Mouse (Mus musculus) kidney, adult 2 months (tissue): ENCODE results near the gene Ror1.

Source experiments
- CTCF ChIP-seq: fragments of 200-500 bp; conservative IDR thresholded peaks from 2 replicates; pipeline ENCODE4 v1.5.1; 2011; ENCODE audit warnings: low read depth, mild to moderate bottlenecking, control low read depth, low read length, moderate library complexity, mixed read lengths; ENCODE audit not compliant: insufficient read depth, insufficient read length
- POLR2A ChIP-seq: fragments of 200-500 bp; IDR thresholded peaks from one replicate; pipeline ENCODE4 v1.6.1; 2011; ENCODE audit warnings: low read depth, low read length, control low read depth

DNA sequence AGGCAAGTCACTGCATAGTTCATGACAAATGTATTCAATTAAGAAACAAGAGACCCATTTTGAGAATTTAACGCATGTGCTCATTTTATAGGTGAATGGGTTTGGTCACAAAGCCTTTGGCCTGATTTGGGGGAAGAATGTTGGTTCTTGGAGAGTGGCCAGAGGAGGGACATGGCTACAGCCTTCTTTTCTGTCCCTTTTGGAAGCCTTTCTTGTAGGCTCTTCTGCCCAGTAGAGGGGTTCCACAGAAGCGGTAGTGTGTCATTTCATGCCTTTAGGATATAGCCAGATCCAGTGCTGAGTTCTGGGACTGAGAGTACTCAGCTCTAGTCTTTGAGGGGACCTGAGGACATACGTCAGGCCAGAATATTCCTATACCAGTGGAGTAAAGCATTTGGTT lies 26.8 kb downstream of the Ror1 start:
- no peak for TF ChIP-seq POLR2A
- TF ChIP-seq CTCF, result no peak
